In genomic region chr11:52002842-52003504, GRCm38 (mm10) we compare ENCODE assay signal across 8 mouse cellular contexts. TPM values are rescaled to one million over a fixed set of nuclear protein-coding genes. Genes with fewer than 3 reads are reported as not detected.
DNase-seq lines count a peak whose midpoint lies in the region; ATAC-seq and TF ChIP-seq lines count a peak whose summit lies in the region.

No protein-coding gene starts in this region.

- no peak for TF ChIP-seq CTCF in heart, postnatal 0 days (IDR thresholded peaks at IDR 0.05; ENCODE audit: low read depth)
- TF ChIP-seq CTCF in MEL (IDR thresholded peaks at IDR 0.05 in 2 of 3, conservative IDR thresholded peaks at IDR 0.05 in 1 of 3; ENCODE audit: control insufficient read depth in 1 of 3, insufficient read depth in 1 of 3, low read depth in 2 of 3, low read length in 3 of 3, poor library complexity in 1 of 3, severe bottlenecking in 1 of 3), result peak in 1 of 3 experiments; percentile 29; a peak in 3 of 6 replicates

- 76% methylated on average over 13 of the region's 13 CpGs for WGBS in heart, postnatal 0 days
- WGBS in hindbrain, embryonic 13.5 days, result 83% methylated on average over 13 of the region's 13 CpGs
- 81% methylated on average over 13 of the region's 13 CpGs for WGBS in midbrain, embryonic 11.5 days

- no peak for TF ChIP-seq POLR2A in MEL (IDR thresholded peaks at IDR 0.05; ENCODE audit: control insufficient read depth in 1 of 2, insufficient read depth in 1 of 2, low read depth in 1 of 2, low read length in 2 of 2, poor library complexity in 1 of 2)

- peaks cover 24% of the 10 kb centered on the region for H3K79me2 ChIP-seq in MEL (ENCODE audit: control insufficient read depth, insufficient read depth, low read length, poor library complexity)

- H3K27me3 ChIP-seq in heart, postnatal 0 days (ENCODE audit: control insufficient read depth, insufficient read depth, low read length), result no peaks in the 10 kb centered on the region
- no peaks in the 10 kb centered on the region for H3K27me3 ChIP-seq in MEL (ENCODE audit: control insufficient read depth in 1 of 2, insufficient read depth in 2 of 2, low read length in 2 of 2)
- no peaks in the 10 kb centered on the region for H3K27me3 ChIP-seq in hindbrain, embryonic 13.5 days
- no peaks in the 10 kb centered on the region for H3K27me3 ChIP-seq in midbrain, embryonic 11.5 days (ENCODE audit: control insufficient read depth, insufficient read depth, low read length)

- peak overlapping the region; percentile 78; the same call in 1 of the 2 replicates for H3K9ac ChIP-seq in heart, postnatal 0 days (replicated peaks; ENCODE audit: low read depth, low read length)
- peak overlapping the region; percentile 92 for H3K9ac ChIP-seq in MEL (ENCODE audit: control insufficient read depth, low read depth, low read length, poor library complexity, severe bottlenecking)
- H3K9ac ChIP-seq in hindbrain, embryonic 13.5 days, result no peak overlapping the region
- H3K9ac ChIP-seq in midbrain, embryonic 11.5 days (ENCODE audit: low read length), result peak overlapping the region; percentile 47

- peak overlapping the region; percentile 77 for H3K4me2 ChIP-seq in heart, postnatal 0 days (ENCODE audit: low read depth, low read length)
- H3K4me2 ChIP-seq in hindbrain, embryonic 13.5 days, result peak overlapping the region; percentile 64
- H3K4me2 ChIP-seq in midbrain, embryonic 11.5 days, result peak overlapping the region; percentile 48

- no peak for TF ChIP-seq EP300 in heart, postnatal 0 days (IDR thresholded peaks at IDR 0.05; ENCODE audit: low read depth)
- no peak for TF ChIP-seq EP300 in MEL (IDR thresholded peaks at IDR 0.05; ENCODE audit: low read depth in 1 of 2, low read length in 2 of 2)

- TF ChIP-seq RAD21 in MEL (IDR thresholded peaks at IDR 0.05; ENCODE audit: low read depth, low read length), result no peak; the same call in 1 of the 2 replicates

- H3K27ac ChIP-seq in heart, postnatal 0 days (ENCODE audit: low read depth), result peak overlapping the region; percentile 91
- H3K27ac ChIP-seq in MEL (ENCODE audit: control insufficient read depth, low read depth, low read length), result peak overlapping the region; percentile 98
- H3K27ac ChIP-seq in hindbrain, embryonic 13.5 days, result peak overlapping the region; percentile 93
- H3K27ac ChIP-seq in midbrain, embryonic 11.5 days (ENCODE audit: low read depth, low read length), result no peak overlapping the region; the same call in 1 of the 2 replicates

- H3K4me3 ChIP-seq in heart, postnatal 0 days (ENCODE audit: low read depth, low read length), result peak overlapping the region; percentile 58
- H3K4me3 ChIP-seq in MEL (ENCODE audit: control insufficient read depth in 1 of 2, insufficient read depth in 1 of 2, low read depth in 2 of 2, low read length in 2 of 2), result peak overlapping the region; percentile 78 to 80
- peak overlapping the region; percentile 84 for H3K4me3 ChIP-seq in hindbrain, embryonic 13.5 days
- peak overlapping the region; percentile 79 for H3K4me3 ChIP-seq in midbrain, embryonic 11.5 days (ENCODE audit: low read depth, low read length)

- H3K9me3 ChIP-seq in heart, postnatal 0 days (replicated peaks; ENCODE audit: control insufficient read depth, low read length), result no peaks in the 10 kb centered on the region
- no peaks in the 10 kb centered on the region for H3K9me3 ChIP-seq in MEL (replicated peaks; ENCODE audit: insufficient read depth, low read length)
- H3K9me3 ChIP-seq in hindbrain, embryonic 13.5 days, result no peaks in the 10 kb centered on the region
- no peaks in the 10 kb centered on the region for H3K9me3 ChIP-seq in midbrain, embryonic 11.5 days (ENCODE audit: control insufficient read depth, low read length)

- ATAC-seq in heart, postnatal 0 days (ENCODE audit: insufficient read depth, low read depth), result no peak
- no peak for ATAC-seq in hindbrain, embryonic 13.5 days (ENCODE audit: low FRiP score)
- no peak for ATAC-seq in midbrain, embryonic 11.5 days (ENCODE audit: low FRiP score)

- H3K36me3 ChIP-seq in heart, postnatal 0 days (replicated peaks; ENCODE audit: control insufficient read depth, insufficient read depth, low read length), result no peaks in the 10 kb centered on the region
- peaks cover 0 to 29% of the 10 kb centered on the region in 2 experiments; a peak in 2 of 4 replicates for H3K36me3 ChIP-seq in MEL (ENCODE audit: control insufficient read depth in 1 of 2, insufficient read depth in 2 of 2, low read length in 2 of 2)
- H3K36me3 ChIP-seq in hindbrain, embryonic 13.5 days, result no peaks in the 10 kb centered on the region
- H3K36me3 ChIP-seq in midbrain, embryonic 11.5 days (ENCODE audit: control insufficient read depth, insufficient read depth, low read length), result no peaks in the 10 kb centered on the region

- DNase-seq in heart, postnatal 0 days (ENCODE audit: low spot score), result no peak
- no peak for DNase-seq in heart, adult 9 months (ENCODE audit: low spot score in 2 of 2)
- DNase-seq in MEL (ENCODE audit: low read depth, low spot score), result no peak
- peak; percentile 86 for DNase-seq in midbrain, embryonic 11.5 days (ENCODE audit: low spot score, missing footprints)
- no peak for DNase-seq in urinary bladder, postnatal 14 days (ENCODE audit: low spot score)
- DNase-seq in lung, postnatal 14 days, result no peak
- DNase-seq in Muller cell, postnatal 12 days (ENCODE audit: inconsistent ontology term), result no peak

- H3K4me1 ChIP-seq in heart, postnatal 0 days (ENCODE audit: control insufficient read depth, insufficient read depth), result peaks cover 22% of the 10 kb centered on the region
- H3K4me1 ChIP-seq in MEL (ENCODE audit: control insufficient read depth in 1 of 2, insufficient read depth in 2 of 2, low read length in 2 of 2), result peaks cover 2 to 10% of the 10 kb centered on the region in 2 experiments; a peak in 3 of 4 replicates
- H3K4me1 ChIP-seq in hindbrain, embryonic 13.5 days (replicated peaks), result peaks cover 40% of the 10 kb centered on the region
- peaks cover 12% of the 10 kb centered on the region for H3K4me1 ChIP-seq in midbrain, embryonic 11.5 days (ENCODE audit: control insufficient read depth, insufficient read depth, low read length)

TF ChIP-seq in MEL, 35 proteins besides CTCF, POLR2A, EP300 and RAD21 (continues in another document):
- TF ChIP-seq MXI1 (IDR thresholded peaks at IDR 0.05; ENCODE audit: low read depth, low read length) (peak; percentile 58; the same call in 1 of the 2 replicates), HCFC1 (IDR thresholded peaks at IDR 0.05; ENCODE audit: low read depth, low read length) (no peak), ETS1 (IDR thresholded peaks at IDR 0.05; ENCODE audit: low read depth, low read length) (0 out of 2 replicates have a peak, but pooled peaks have one; percentile 14), NELFE (IDR thresholded peaks at IDR 0.05; ENCODE audit: low read depth, low read length) (no peak), TBP (IDR thresholded peaks at IDR 0.05; ENCODE audit: low read depth, low read length) (0 out of 2 replicates have a peak, but pooled peaks have one; percentile 50), SIN3A (IDR thresholded peaks at IDR 0.05; ENCODE audit: low read length) (peak; percentile 36; the same call in 1 of the 2 replicates), MEF2A (IDR thresholded peaks at IDR 0.05; ENCODE audit: extremely low read depth, insufficient replicate concordance, low read depth, low read length, poor library complexity, severe bottlenecking) (no peak), TAL1 (IDR thresholded peaks at IDR 0.05; ENCODE audit: low read length) (no peak), MYB (IDR thresholded peaks at IDR 0.05; ENCODE audit: low read depth, low read length) (no peak), MAX (IDR thresholded peaks at IDR 0.05; ENCODE audit: low read length) (no peak), MYC (IDR thresholded peaks at IDR 0.05; ENCODE audit: low read depth, low read length) (peak; percentile 91), USF2 (IDR thresholded peaks at IDR 0.05; ENCODE audit: borderline replicate concordance in 1 of 2, insufficient read depth in 1 of 2, low read depth in 1 of 2, low read length in 2 of 2) (no peak), ZNF384 (IDR thresholded peaks at IDR 0.05; ENCODE audit: low read depth, low read length) (peak; percentile 97), BHLHE40 (IDR thresholded peaks at IDR 0.05; ENCODE audit: borderline replicate concordance, low read depth, low read length) (no peak), UBTF (IDR thresholded peaks at IDR 0.05; ENCODE audit: borderline replicate concordance, insufficient read depth, low read depth, low read length) (no peak), GATA1 (IDR thresholded peaks at IDR 0.05; ENCODE audit: low read depth, low read length) (0 out of 2 replicates have a peak, but pooled peaks have one; percentile 7)

RNA-seq across cellular contexts. Expression of gene Cdkl3, which starts 1.0 kb away (rescaled TPM):
- total RNA-seq in heart, postnatal 0 days (2014; rRNA removed; ENCODE audit: low replicate concordance), result 2.3 and 5.6 TPM in 2 replicates
- polyA plus RNA-seq in heart, postnatal 0 days (2015; fragmentation: Nextera tagmentation; extraction: Ambion mirVana), result 13.1 and 16.3 TPM in 2 replicates
- 4.4 and 4.9 TPM in 2 replicates for total RNA-seq in MEL (2012; rRNA removed)
- polyA plus RNA-seq in MEL (2012; ENCODE audit: insufficient read depth in 1 of 2, insufficient read length in 2 of 2, low read depth in 1 of 2, low replicate concordance in 2 of 2, missing spikeins in 1 of 2), result 1 to 10 TPM in 1 of 2 experiments, not detected in 1; 3.7 TPM
- 25.1 and 29.1 TPM in 2 replicates for polyA plus RNA-seq in hindbrain, embryonic 13.5 days (2015; fragmentation: Nextera tagmentation; extraction: Ambion mirVana)
- 11.0 and 16.6 TPM in 2 replicates for polyA plus RNA-seq in midbrain, embryonic 11.5 days (2014; fragmentation: Nextera tagmentation; extraction: Ambion mirVana)

RNA-seq across cellular contexts. Expression of gene Ube2b, which starts 2.4 kb away (rescaled TPM):
- total RNA-seq in heart, postnatal 0 days (2014; rRNA removed; ENCODE audit: low replicate concordance), result 169 and 261 TPM in 2 replicates
- 404 and 412 TPM in 2 replicates for polyA plus RNA-seq in heart, postnatal 0 days (2015; fragmentation: Nextera tagmentation; extraction: Ambion mirVana)
- 35.4 and 39.5 TPM in 2 replicates for total RNA-seq in MEL (2012; rRNA removed)
- 100 to 1,000 TPM in 1 of 2 experiments, not detected in 1; 112 TPM for polyA plus RNA-seq in MEL (2012; ENCODE audit: insufficient read depth in 1 of 2, insufficient read length in 2 of 2, low read depth in 1 of 2, low replicate concordance in 2 of 2, missing spikeins in 1 of 2)
- polyA plus RNA-seq in hindbrain, embryonic 13.5 days (2015; fragmentation: Nextera tagmentation; extraction: Ambion mirVana), result 256 and 270 TPM in 2 replicates
- polyA plus RNA-seq in midbrain, embryonic 11.5 days (2014; fragmentation: Nextera tagmentation; extraction: Ambion mirVana), result 192 and 214 TPM in 2 replicates

RNA-seq across cellular contexts. Expression of gene Cdkn2aipnl, which starts 35.5 kb away (rescaled TPM):
- 37.6 and 58.0 TPM in 2 replicates for total RNA-seq in heart, postnatal 0 days (2014; rRNA removed; ENCODE audit: low replicate concordance)
- 40.7 and 46.9 TPM in 2 replicates for polyA plus RNA-seq in heart, postnatal 0 days (2015; fragmentation: Nextera tagmentation; extraction: Ambion mirVana)
- total RNA-seq in MEL (2012; rRNA removed), result 91.9 and 111 TPM in 2 replicates
- 10 to 100 TPM in 1 of 2 experiments, not detected in 1; 74.5 TPM for polyA plus RNA-seq in MEL (2012; ENCODE audit: insufficient read depth in 1 of 2, insufficient read length in 2 of 2, low read depth in 1 of 2, low replicate concordance in 2 of 2, missing spikeins in 1 of 2)
- 113 TPM in 2 replicates for polyA plus RNA-seq in hindbrain, embryonic 13.5 days (2015; fragmentation: Nextera tagmentation; extraction: Ambion mirVana)
- polyA plus RNA-seq in midbrain, embryonic 11.5 days (2014; fragmentation: Nextera tagmentation; extraction: Ambion mirVana), result 141 and 142 TPM in 2 replicates
